Mouse (Mus musculus) bone marrow macrophage, adult 2 months (primary cell): ENCODE results near the gene Git1.

ENCODE experiments used
- CTCF ChIP-seq: IDR thresholded peaks from 2 replicates; pipeline ENCODE4 v1.5.1; 2012; ENCODE audit warnings: low read depth, mild to moderate bottlenecking, low read length, moderate library complexity
- POLR2A ChIP-seq: IDR thresholded peaks from 2 replicates; pipeline ENCODE4 v1.6.1; 2012; ENCODE audit warnings: mild to moderate bottlenecking, low read depth, low read length, borderline replicate concordance

GRCm38 (mm10) chr11:77497851-77498250 lies 4.5 kb downstream of the Git1 start:
- TF ChIP-seq POLR2A, result no peak
- no peak for TF ChIP-seq CTCF
